Mouse (Mus musculus) erythroblast, embryonic 14.5 days (primary cell): ENCODE measurements around the gene Spata31d1a.

ENCODE experiments used
- GATA1 ChIP-seq: IDR thresholded peaks from 2 replicates; pipeline ENCODE4 v1.6.1; 2012; ENCODE audit warnings: low read length, inconsistent platforms, mixed read lengths
- TAL1 ChIP-seq: IDR thresholded peaks from 3 replicates; pipeline ENCODE4 v1.6.1; 2012; ENCODE audit warnings: low read length, inconsistent platforms, mixed read lengths

DNA sequence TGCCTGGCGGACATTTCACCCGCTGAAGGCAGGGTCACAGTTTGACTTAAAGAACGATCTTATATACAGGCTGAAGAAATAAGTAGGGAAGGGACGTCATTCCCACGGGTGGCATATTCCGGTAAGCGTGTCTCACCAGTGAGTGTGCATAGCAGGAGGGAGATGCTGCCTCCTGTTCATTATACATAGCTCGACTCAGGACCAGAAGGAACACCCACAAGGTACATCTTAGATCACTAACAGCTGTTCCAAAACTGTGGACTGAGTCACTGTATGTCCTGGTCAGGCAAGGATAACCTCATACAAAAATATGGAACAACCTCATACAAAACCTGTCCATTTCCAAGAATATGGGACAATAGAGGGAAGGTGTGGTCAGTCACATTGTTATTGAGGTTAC is 11.0 kb downstream of the Spata31d1a start:
- TF ChIP-seq TAL1 = no peak
- no peak for TF ChIP-seq GATA1
